Mouse (Mus musculus) ovary, adult 18-20 months (tissue): Measurements from ENCODE around the gene Sncg.
"Not testable (repeated sequence)": the region's sequence is repeated elsewhere in the genome, so short reads cannot be mapped to it uniquely, and the experiment has no call there.

Source experiments
- DNase-seq: peaks from one replicate; pipeline ENCODE4 v3.0.0; 2022; ENCODE audit warnings: low spot score, mixed read lengths

Gene Sncg

DNA sequence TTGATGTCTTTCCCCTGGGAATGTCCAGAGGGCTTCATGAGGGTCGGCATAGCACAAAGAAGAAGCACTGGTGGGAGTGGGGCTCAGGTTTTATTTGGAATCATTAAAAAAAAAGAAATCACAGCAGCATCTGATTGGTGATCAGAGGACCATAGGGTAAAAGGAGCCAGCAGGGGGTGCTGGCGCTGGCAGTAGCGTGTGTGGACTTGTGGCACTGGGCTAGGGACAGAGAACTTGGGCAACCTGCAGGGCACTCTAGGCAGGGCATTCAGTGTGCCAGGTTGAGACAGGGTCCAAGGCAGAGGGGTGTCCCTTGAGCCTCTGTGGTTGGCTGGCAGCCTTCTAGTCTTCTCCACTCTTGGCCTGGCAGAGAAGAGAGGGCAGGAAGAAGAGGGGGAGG is 4.4 kb downstream of the Sncg start:
- no peak for DNase-seq

DNA sequence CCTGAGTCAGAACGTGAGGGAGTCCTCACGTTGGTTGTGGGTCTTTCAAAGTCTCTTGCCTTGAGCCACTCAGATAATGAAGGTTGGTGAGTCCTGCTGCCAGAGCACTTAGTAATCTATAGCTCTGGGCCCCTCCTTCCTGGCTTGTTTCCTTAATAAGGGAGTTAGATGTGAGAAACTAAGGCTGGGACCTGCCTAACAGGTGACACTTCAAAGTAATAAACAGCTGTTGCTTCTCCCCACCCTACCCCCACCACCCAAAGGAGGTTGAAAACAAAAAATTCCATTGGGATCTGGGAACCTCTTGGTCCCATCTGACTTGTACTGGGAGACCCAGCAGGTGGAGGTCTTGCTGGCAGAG is 9.5 kb downstream of the Sncg start:
- no peak for DNase-seq

DNA sequence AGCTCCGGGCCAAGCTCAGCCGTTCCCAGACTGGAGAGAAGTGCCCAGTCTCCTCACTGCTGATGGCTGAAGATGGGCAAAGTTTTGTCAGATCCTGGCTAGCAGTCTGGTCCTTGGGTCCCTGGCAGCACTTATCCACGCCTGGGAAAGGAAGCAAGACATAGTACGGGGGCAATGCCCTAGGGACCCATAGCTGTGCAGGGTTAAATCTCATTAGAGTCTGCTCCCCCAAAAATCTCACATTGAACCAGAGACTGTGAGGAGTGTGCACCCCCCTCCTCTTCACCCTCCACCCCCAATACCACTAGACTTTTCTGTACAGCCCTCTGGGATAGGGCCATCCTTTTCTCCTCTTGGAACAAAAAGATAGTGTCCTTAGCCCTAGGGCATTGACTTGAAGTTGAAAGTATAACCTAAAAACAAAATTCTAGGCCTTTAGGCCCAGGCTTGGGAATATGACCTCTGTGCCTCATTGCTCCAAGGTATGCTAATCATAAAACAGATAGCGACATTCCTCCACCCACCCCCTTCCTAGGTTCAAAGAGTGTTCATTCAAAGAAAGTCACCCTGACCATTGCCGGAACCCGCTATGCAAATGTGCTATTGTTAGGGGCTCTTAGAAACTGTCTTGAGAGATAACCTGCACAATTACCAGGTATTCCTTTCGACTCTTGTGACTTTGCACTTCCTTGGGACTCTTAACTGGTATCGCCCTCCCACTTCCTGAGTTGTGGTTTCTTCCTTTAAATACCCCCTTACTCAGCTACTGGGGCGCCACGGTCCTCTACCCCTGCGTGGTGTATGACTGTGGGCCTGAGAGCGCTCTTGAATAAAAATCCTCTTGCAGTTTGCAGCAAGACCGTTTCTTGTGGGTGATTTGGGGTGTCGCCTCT is 10.1 kb downstream of the Sncg start:
- not testable (repeated sequence) for DNase-seq

DNA sequence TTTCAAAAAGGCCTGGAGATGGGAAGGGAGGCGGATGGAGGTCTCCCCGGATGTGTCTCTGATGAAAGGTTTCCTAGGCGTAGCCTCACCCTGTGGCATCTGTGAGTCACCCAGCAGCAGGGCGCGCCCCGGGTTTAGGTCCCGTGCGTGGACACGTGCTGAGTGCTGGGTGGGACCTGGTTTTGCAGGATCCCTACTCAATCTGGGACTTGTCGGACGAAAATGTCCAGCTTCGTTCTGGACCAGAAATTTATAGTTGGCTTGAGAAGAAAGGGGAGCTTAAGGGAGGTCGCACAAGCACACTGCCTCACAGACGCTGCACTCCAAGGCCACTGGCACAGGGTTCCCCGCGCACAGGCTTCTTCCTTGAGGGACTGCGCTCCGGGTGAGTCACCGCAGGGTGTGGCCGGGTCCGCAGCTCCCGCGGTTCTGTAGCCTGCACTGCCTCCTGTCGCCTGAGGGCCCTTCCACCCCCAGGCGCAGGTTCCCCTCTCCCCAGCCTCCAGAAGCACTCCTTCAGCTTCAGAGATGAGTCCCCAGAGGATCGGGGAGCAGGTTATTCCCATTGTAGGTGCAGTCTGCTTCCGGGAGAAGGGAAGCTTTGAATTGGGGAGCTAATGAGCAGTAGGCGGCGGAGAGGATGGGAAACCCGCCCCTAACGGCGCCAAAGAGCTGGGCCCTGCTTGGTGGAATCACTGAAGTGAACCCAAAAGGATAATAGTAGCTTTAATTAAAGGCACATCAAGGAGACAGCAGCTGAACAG is 10.9 kb downstream of the Sncg start:
- peak; percentile 66 for DNase-seq

DNA sequence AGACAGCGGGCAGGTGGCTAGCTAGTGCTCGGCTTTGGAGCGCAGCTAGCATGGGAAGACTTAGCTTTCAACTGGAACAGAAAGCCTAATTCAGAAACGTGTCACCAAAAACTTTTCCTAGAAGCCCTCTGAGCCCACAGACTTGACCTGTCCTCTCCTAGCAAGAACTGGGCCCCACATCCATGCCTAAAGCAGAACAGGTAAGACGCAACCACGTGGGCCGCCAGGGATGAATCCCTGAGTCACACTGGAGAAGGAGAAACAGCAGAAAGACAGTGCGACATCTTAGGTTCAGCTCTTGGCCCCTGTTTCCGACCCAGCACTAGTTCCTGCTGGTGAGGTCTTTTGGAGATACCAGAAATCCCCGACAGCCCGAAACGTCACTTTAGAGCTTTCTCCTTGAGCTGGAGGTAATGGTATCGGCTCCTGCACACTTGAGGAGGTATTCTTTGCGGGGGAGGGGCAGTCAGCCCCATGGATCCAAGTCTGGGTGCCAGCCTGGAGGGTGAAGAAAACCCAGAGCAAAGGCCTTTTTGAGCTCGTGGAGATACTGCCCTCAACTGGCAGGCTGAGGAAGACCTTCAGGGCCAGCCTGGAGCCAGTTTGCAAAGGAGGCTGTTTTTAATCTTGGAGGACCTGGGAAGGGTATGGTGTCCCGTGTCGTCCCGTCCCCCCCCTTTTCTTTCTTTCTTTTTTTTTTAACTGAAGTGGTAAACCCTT is 11.7 kb downstream of the Sncg start:
- DNase-seq = peak; percentile 63

DNA sequence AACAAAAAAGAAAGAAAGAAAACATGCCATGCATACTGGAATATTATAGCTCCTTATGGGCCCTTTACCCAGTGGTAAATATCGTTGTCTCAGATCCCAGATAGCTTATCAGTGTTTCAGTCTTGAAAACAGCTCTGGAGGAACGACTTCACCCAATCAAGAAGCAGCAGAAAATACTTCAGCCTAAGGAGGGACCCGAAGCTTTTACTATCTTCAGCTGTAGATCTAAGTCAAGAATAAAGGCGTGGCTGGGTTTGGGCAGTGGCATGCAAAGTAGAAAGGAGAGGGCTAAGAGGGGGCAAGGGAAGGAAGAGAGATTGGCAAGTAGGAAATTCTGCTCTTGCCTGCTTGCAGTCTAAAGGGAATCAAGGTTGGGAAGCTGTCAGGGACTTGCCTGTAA is 12.5 kb downstream of the Sncg start:
- DNase-seq = no peak

DNA sequence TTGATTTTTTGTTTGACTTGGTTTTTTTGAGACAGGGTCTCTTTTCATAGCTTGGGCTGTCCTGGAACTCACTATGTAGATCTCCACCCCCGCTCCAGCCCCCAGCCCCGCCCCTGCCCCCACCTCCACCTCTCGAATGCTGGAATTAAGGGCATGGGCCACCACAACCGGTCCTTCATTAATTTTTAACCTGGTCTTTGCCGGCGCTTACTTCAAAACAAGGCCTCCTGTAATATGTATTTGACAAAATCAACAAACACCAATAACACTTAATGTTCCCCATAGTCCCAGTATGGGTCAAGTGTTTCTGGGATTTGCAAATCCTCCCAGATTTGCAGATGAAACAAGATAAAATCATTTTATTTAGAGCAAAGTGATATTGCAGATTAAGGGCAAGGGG is 14.3 kb downstream of the Sncg start:
- no peak for DNase-seq

DNA sequence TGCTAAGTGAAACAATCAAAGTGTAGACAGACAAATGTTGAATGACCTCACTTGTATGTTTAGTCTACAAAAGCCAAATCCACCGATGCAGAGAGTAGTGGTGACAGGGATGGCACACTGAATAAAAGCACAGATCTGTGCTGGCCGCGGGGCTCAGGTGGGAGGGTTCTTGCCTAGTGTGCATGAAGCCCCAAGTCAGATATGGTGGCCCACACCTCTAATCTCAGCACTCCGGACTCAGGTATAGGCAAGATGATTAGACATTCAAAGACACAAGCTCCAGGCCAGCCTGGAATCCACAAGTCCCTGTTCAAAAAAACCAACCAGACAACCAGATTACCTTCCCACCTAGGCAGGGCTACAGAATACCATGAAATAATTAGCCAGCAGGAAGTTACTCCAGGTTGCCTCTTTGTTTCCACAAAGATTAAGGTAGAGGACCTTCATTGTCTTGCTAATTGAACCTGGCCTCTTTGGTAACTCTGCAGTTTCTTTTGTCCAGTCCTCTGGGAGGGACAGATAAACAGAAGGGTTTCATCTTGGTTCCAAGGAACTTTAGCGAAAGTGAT is 14.8 kb downstream of the Sncg start:
- no peak for DNase-seq

DNA sequence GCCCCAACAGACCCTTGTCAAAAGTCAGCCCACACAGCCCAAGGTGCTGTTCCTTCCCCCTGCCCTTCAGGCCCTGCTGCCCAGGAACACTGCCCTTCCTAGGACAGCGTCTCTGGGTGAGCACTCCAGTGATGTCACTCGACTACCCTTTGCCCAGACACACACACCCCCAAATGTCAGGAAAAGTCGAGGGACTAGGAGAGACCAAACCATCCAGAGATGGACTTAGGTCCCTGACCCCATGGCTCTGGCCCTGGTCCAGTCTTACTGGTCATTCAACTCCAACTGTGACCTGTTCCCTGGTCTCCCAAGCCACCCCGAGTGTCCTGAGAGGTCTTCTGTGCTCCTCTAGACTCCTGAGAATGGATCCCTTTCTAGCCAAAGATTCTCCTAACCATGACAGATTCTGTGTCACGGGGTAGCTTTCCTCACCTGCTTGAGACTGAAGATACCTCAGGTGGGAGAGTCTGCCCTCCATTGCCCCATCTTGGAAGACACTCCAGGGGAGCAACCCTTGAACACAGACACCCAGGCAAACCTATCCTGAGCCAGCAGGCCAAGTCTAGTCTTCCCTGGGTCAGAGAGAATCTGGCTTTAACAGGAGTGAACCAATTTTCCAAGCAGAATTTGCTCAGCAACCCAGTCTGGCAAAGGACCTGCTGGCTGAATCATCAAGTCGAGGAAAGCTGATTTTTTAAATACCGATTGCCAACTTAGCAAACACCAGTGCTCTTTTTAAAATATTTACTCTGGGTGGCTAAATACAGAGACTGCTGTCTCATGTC is 16.7 kb downstream of the Sncg start:
- no peak for DNase-seq

DNA sequence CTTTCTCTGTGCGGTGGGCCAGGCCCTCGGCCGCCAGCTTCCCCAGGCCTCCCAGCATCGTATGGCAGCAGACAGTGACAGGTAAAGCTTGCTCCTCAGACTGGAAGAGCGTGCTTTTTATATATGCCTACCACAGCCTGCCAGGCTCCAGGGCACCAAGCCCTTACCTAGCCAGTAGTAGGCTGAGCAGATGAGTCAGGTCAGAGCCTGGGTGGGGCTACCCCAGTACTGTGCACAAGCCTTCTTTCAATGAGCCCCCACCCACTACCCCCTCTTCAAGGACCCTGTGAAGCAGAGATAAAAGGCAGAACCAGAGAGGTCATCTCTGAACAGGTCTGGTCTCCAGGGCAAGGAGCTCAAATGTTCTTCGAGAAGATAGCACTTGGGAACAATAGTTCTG is 19.3 kb downstream of the Sncg start, which contains the start of gene Fam25c:
TSS of gene Fam25c (minus strand) at position 133 of the 400 bp plus-strand sequence.
- DNase-seq = no peak

DNA sequence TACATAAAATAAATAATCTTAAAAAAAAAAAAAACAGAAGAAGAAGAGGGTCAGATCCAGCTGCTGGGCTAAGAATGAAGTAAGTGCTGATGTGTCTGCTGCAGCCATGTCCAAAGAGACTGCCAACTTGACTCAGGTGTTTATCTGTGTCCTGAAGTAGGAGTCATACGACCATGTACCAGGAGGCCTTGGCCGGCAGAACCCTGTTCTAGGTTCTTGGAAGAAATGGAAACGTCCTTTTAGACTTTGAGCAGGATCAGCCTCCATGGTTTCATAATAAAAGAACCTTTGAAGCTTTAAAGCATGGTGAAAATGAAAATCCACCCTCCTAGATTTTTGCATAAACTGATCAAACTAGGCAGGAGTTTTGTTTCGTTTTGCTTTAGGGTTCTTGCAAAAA is 20.1 kb downstream of the Sncg start:
- no peak for DNase-seq

DNA sequence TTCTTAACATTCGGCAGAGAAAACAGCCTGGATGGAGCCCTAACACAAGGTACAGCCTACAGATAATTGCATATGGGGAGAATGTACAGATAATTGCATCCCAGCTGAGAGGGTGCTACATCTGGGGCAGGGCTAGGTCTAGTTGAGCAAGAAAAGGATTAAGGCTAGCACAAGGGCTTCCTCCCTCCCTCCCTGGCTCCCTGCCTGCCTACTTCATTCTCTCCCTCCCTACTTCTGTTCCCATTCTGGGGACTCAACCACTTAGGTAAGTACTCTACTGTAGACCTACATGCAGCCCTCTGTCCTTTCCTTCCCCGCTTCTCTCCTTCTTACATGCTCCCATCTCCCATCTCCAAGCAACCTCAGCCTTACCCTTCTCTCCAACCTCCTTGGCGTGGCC is 21.3 kb downstream of the Sncg start:
- no peak for DNase-seq

DNA sequence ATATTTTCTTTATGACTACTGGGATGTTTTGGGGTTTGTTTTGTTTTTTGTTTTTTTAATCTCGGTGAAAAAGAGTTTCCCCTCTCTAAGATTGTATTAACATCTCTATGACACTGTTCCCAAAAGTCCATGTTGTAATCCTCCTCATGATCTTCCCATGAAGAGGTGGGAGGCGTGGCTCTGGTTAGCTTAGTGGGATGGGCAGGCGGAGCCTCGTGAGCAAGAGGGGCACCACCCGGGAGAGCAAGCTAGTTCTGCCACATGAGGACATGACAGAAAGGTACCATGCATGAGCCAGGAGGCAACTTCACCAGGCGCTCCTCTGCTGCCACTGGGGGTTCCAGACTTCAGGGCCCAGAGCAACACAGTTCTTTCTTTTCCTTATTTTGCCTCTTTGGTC is 22.1 kb downstream of the Sncg start:
- DNase-seq = no peak

DNA sequence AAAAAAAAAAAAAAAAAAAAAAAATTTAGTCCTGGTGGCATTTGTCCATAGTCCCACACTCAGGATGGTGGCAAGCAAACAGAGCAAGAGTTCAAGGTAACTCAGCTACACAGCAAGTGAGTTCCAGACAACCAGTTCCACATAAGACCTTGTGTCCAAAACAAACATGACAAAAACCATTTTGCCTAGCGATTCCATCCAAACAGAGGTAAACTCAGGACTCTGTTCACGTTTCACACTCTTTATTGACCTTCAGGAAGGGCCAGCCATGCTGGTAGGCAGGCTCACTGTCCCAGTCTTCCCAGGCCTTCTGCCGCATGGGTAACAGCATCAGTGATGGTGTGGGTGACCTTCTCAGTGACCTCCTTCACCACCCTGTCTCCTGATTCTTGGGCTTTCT is 22.9 kb downstream of the Sncg start:
- DNase-seq = no peak

DNA sequence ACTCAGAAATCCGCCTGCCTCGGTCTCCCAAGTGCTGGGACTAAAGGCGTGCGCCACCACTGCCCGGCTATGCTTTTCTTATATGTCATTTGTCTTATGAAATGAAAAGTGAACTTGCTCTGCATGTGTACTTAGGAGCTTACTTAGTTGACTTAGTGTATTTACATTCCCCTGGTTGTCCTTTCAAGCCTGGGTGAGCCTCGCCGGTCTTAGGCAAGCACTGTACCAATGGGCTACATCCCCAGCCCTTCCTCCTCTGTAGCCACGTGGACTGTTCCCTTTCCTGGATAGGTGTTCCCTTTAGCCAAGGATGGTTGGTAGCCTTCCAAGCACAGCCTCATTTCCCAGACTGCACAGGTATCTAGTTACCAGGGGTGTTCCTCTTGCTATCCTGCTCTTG is 25.6 kb downstream of the Sncg start:
- DNase-seq = no peak

DNA sequence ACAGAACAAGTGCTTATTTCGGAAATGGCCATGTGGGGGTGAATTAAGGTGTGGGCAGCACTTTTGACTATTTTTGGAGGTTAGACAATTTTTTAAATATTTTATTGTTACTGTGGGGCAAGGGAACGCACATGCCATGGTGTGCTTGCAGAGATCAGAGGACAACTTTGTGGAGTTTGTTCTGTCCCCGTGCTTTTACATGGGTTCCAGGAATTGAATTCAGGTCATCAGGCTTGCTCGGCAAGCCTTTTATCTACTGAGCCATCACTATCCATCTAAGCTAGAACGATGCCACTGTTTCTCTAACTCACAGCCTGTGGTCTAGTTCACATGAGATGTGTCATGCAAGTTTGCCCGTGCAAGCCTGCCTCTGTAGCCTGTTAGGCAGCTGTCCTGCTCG is 26.3 kb downstream of the Sncg start:
- DNase-seq = no peak

DNA sequence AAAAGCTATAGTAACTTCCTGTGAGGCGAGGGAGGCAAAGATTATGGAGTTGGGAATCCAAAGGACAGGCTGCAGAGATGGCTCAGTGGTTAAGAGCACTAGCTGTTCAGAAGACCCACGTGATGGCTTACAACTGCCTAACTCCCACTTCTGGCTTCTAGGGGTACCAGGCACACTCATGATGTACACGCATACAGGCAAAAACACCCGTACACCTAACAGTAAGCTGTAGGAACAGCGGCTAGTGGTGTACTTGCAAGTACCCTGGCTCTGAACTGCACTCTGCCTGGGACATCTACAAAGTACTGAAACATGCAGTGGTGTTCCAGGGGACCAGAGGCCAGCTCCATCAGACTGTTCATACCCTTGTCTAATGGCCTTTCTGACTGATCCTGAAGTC is 27.5 kb downstream of the Sncg start:
- DNase-seq = no peak

DNA sequence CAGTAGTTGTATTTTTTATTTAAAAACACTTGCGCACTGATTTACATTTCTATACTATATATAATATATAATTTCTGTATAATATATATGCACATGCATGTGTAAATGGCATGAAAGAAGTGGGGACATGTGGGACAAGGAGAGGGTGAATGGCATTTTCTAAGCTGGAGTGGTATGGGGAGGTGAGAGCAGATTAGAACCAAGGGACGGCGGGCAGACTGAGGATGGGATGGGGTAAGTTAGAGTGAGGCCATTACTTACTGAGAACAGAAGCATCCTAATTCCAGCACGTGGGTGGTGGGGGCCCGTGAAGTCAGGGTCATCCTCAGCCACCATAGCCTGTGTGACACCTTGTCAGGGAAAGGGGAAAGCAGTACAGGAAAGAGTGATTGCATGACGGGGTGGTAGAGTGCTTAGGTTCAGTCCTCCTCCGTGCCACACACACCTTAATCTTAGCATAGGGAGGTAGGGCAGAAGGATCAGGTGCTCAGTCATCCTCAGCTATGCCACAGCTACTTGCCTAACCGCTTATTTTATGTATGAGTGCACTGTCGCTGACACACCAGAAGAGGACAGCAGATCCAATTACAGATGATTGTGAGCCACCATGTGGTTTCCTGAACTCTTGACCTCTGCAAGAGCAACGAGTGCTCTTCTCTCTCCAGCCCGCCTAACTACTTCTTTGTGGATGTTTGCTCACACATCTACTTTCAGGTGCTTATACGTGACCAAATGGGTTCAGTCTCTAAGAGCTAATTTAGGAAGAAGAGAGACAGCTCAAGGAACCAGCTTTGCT is 28.6 kb downstream of the Sncg start:
- no peak for DNase-seq

DNA sequence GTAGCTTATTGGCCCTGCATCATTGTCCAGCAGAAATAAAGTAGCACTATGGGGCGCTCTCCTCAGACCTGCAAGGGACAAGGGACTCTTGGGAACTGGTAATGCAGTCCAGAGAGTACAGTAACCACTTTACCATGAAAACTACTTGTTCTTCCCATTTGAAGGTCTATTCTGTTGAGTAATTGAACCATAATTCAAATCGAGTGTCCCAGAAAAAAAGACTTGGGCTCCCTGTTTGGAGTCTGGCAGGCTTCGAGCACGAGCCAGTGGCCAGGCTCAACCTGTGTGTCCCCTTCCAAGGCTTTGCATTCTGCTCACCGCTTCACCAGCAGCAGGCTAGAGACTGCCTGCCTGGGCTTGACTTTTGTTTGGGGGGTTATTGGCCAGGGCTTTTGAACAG is 30.2 kb downstream of the Sncg start:
- no peak for DNase-seq

DNA sequence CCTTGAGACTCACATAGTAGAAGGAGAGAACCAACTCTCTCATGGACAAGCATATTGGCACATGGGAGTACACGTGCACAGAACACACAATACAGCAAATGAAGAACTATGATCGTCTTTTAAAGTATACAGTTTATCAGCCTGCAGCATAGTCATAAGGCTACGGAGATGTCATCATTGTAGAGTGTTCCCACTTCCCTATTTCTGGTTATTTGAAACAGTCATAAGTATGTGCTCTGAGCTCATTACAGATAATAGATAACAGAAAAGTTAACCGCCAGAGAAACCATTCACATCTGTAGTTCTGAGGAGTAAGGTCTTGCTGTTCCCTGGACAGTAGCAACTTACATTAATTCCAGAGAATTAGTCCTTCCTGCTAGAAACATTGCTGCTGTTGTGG is 31.5 kb downstream of the Sncg start:
- no peak for DNase-seq

DNA sequence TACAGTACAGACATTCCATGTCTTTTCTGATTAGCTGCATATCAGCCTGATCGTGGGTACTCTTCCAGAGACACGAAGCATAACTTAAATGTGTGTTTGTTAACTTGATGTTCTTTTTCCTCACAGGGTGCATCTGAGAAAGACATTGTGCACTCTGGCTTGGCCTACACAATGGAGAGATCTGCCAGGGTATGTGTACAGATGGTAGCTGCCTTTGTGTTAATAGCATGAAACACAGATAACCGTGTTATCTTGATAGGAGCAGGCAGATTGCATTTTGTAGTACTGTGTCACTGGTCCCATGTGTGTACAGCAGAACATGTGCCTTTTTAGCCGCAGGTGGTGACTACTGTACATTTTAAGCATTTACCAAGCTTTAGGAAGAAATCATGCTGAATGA is 32.6 kb downstream of the Sncg start:
- DNase-seq = no peak
